Mouse (Mus musculus) lung, adult 2 months (tissue): ENCODE data around the gene Tfcp2. TPM values are rescaled to one million over a fixed set of nuclear protein-coding genes. Genes with fewer than 3 reads are reported as not detected.

ENCODE experiments used
- DNase-seq: peaks from one replicate; pipeline ENCODE4 v3.0.0; 2022
- H3K4me1 ChIP-seq: fragments of 200-500 bp; 2 replicates; pipeline ENCODE4 v1.6.1; 2011; ENCODE audit warnings: low read length; ENCODE audit not compliant: control insufficient read depth, insufficient read depth
- H3K4me3 ChIP-seq: fragments of 200-500 bp; replicated peaks from 2 replicates; pipeline ENCODE3; 2011; ENCODE audit warnings: low read depth, mild to moderate bottlenecking, control low read depth, low read length; ENCODE audit errors: extremely low read depth
- CTCF ChIP-seq: fragments of 200-500 bp; IDR thresholded peaks from 2 replicates; pipeline ENCODE4 v1.5.1; 2011; ENCODE audit warnings: mild to moderate bottlenecking, low read length, control low read depth; ENCODE audit not compliant: insufficient read depth
- POLR2A ChIP-seq: fragments of 200-500 bp; IDR thresholded peaks from 2 replicates; pipeline ENCODE4 v1.6.1; 2011; ENCODE audit warnings: low read depth, mild to moderate bottlenecking, control low read depth, low read length, borderline replicate concordance; ENCODE audit errors: extremely low read depth
- WGBS: fragments of 180-500 bp; shearing (Covaris S2); methylation state at CpG from one replicate; pipeline ENCODE4 v1.1.7; 2018; 5-methylcytosine and 5-hydroxymethylcytosine counted together
- polyA plus RNA-seq: library from polyadenylated mRNA; depleted of rRNA; stranded (reverse); fragments of >200 nt; gene quantifications from 2 replicates; pipeline ENCODE4 v1.2.3, GENCODE M21; 2012

Gene Tfcp2
- polyA plus RNA-seq, 1 experiment = 8.2 TPM

GRCm38 (mm10) chr15:100588297-100588696 lies 36.5 kb upstream of the Tfcp2 start:
- H3K4me1 ChIP-seq = no peaks in the 10 kb centered on the region
- 79% methylated on average over 6 of the region's 6 CpGs for WGBS
- TF ChIP-seq CTCF = no peak
- no peak for TF ChIP-seq POLR2A
- DNase-seq = no peak
- H3K4me3 ChIP-seq = no peak overlapping the region

- Histone ChIP-seq H3K4me3 (no peak overlapping the region), H3K4me1 (no peaks in the 10 kb centered on the region)
- DNase-seq = no peak
- 81% methylated on average over 4 of the region's 4 CpGs for WGBS
- TF ChIP-seq CTCF (no peak), POLR2A (no peak)
Observed at GRCm38 (mm10) chr15:100587166-100587565, 35.4 kb upstream of the Tfcp2 start.

- DNase-seq = no peak
- H3K4me3 ChIP-seq = no peak overlapping the region
- H3K4me1 ChIP-seq = no peaks in the 10 kb centered on the region
- TF ChIP-seq POLR2A (no peak), CTCF (no peak)
- 94% methylated on average over 16 of the region's 16 CpGs for WGBS
Observed at GRCm38 (mm10) chr15:100585931-100586330, 34.1 kb upstream of the Tfcp2 start.

- TF ChIP-seq CTCF (no peak), POLR2A (no peak)
- 93% methylated on average over 10 of the region's 10 CpGs for WGBS
- DNase-seq = no peak
- H3K4me1 ChIP-seq = no peaks in the 10 kb centered on the region
- no peak overlapping the region for H3K4me3 ChIP-seq
Observed at GRCm38 (mm10) chr15:100580108-100580507, 28.3 kb upstream of the Tfcp2 start.

- Histone ChIP-seq H3K4me1 (no peaks in the 10 kb centered on the region), H3K4me3 (no peak overlapping the region)
- TF ChIP-seq CTCF (no peak), POLR2A (no peak)
- no peak for DNase-seq
- WGBS = 89% methylated on average over 16 of the region's 16 CpGs
Observed at GRCm38 (mm10) chr15:100577972-100578371, 26.2 kb upstream of the Tfcp2 start.

GRCm38 (mm10) chr15:100576810-100577209 lies 25.0 kb upstream of the Tfcp2 start:
- Histone ChIP-seq H3K4me3 (no peak overlapping the region), H3K4me1 (no peaks in the 10 kb centered on the region)
- DNase-seq = no peak
- no peak for TF ChIP-seq POLR2A
- TF ChIP-seq CTCF = no peak
- 82% methylated on average over 6 of the region's 6 CpGs for WGBS

GRCm38 (mm10) chr15:100576392-100576791 lies 24.6 kb upstream of the Tfcp2 start:
- Histone ChIP-seq H3K4me3 (no peak overlapping the region), H3K4me1 (no peaks in the 10 kb centered on the region)
- no peak for TF ChIP-seq CTCF
- TF ChIP-seq POLR2A = no peak
- DNase-seq = no peak
- WGBS = 89% methylated on average over 6 of the region's 6 CpGs

- 82% methylated on average over 12 of the region's 12 CpGs for WGBS
- TF ChIP-seq CTCF = no peak
- no peak for TF ChIP-seq POLR2A
- H3K4me3 ChIP-seq = no peak overlapping the region
- no peaks in the 10 kb centered on the region for H3K4me1 ChIP-seq
- no peak for DNase-seq
Observed at GRCm38 (mm10) chr15:100575366-100575765, 23.6 kb upstream of the Tfcp2 start.

- H3K4me1 ChIP-seq = no peaks in the 10 kb centered on the region
- TF ChIP-seq POLR2A (no peak), CTCF (no peak)
- no peak overlapping the region for H3K4me3 ChIP-seq
- 60% methylated on average over 2 of the region's 2 CpGs for WGBS
- no peak for DNase-seq
Observed at GRCm38 (mm10) chr15:100574378-100574777, 22.6 kb upstream of the Tfcp2 start.

- no peak for DNase-seq
- 33% methylated on average over 6 of the region's 6 CpGs for WGBS
- Histone ChIP-seq H3K4me3 (no peak overlapping the region), H3K4me1 (no peaks in the 10 kb centered on the region)
- TF ChIP-seq CTCF (no peak), POLR2A (no peak)
Observed at GRCm38 (mm10) chr15:100573946-100574345, 22.1 kb upstream of the Tfcp2 start.
